Mouse (Mus musculus) neural tube, embryonic 10.5 days (tissue): ENCODE measurements around the gene Mtfr2.
A peak's percentile ranks its signal among the peaks of the same experiment; 100 is the strongest.

Experiments used
- DNase-seq: peaks from one replicate; pipeline ENCODE4 v3.0.0-alpha.2; 2017; ENCODE audit warnings: low spot score; ENCODE audit errors: extremely low spot score

Mtfr2 gene

GRCm38 (mm10) chr10:20379071-20379735 is 31.6 kb downstream of the Mtfr2 start:
- DNase-seq = no peak

- no peak for DNase-seq
Measured at GRCm38 (mm10) chr10:20380798-20381197, 33.2 kb downstream of the Mtfr2 start.

- no peak for DNase-seq
Measured at GRCm38 (mm10) chr10:20381352-20381751, 33.8 kb downstream of the Mtfr2 start.

- no peak for DNase-seq
Measured at GRCm38 (mm10) chr10:20382807-20383419, 35.3 kb downstream of the Mtfr2 start.

- DNase-seq = no peak
Measured at GRCm38 (mm10) chr10:20390568-20390967, 43.0 kb downstream of the Mtfr2 start.

GRCm38 (mm10) chr10:20394815-20395214 is 47.2 kb downstream of the Mtfr2 start:
- DNase-seq = no peak

- DNase-seq = no peak
Measured at GRCm38 (mm10) chr10:20395778-20396177, 48.2 kb downstream of the Mtfr2 start.

GRCm38 (mm10) chr10:20398224-20398623 is 50.7 kb downstream of the Mtfr2 start:
- no peak for DNase-seq

- DNase-seq = no peak
Measured at GRCm38 (mm10) chr10:20398641-20399390, 51.2 kb downstream of the Mtfr2 start.

- no peak for DNase-seq
Measured at GRCm38 (mm10) chr10:20400406-20400805, 52.8 kb downstream of the Mtfr2 start.

- no peak for DNase-seq
Measured at GRCm38 (mm10) chr10:20402941-20403340, 55.4 kb downstream of the Mtfr2 start.

GRCm38 (mm10) chr10:20405471-20405870 is 57.9 kb downstream of the Mtfr2 start:
- DNase-seq = peak; percentile 22

GRCm38 (mm10) chr10:20408336-20408735 is 60.8 kb downstream of the Mtfr2 start:
- DNase-seq = no peak

- no peak for DNase-seq
Measured at GRCm38 (mm10) chr10:20409181-20409580, 61.6 kb downstream of the Mtfr2 start.
